Comparison of ENCODE assay signal across 21 mouse cellular contexts in genomic region chr3:96675171-96675570, GRCm38 (mm10). TPM values are rescaled to one million over a fixed set of nuclear protein-coding genes. Genes with fewer than 3 reads are reported as not detected.
DNase-seq lines count a peak whose midpoint lies in the region; ATAC-seq and TF ChIP-seq lines count a peak whose summit lies in the region.
"Had no signal": no experiment of that assay in that cellular context is flagged by ENCODE, and none has a peak within 500 bp of the region (broad histone marks: within the 10 kb centered on the region; RNA-seq: fewer than 3 reads in every experiment).

No protein-coding gene starts in this region.

- peak; percentile 85 for ATAC-seq in inflammation-experienced regulatory T-cells, adult 6 months
- no peak for ATAC-seq in hindbrain, embryonic 14.5 days (ENCODE audit: low FRiP score)
- ATAC-seq in hindbrain, embryonic 13.5 days (ENCODE audit: low FRiP score) = no peak

- TF ChIP-seq POLR2A in MEL (IDR thresholded peaks at IDR 0.05; ENCODE audit: control insufficient read depth in 1 of 2, insufficient read depth in 1 of 2, low read depth in 1 of 2, low read length in 2 of 2, poor library complexity in 1 of 2) = no peak

- H3K9ac ChIP-seq in MEL (ENCODE audit: control insufficient read depth, low read depth, low read length, poor library complexity, severe bottlenecking) = no peak overlapping the region
- H3K9ac ChIP-seq in hindbrain, embryonic 14.5 days = no peak overlapping the region
- no peak overlapping the region for H3K9ac ChIP-seq in hindbrain, embryonic 13.5 days
- H3K9ac ChIP-seq: forebrain, embryonic 12.5 days; hindbrain, embryonic 15.5 days; lung, embryonic 14.5 days had no signal

- H3K27me3 ChIP-seq in MEL (ENCODE audit: control insufficient read depth in 1 of 2, insufficient read depth in 2 of 2, low read length in 2 of 2) = no peaks in the 10 kb centered on the region
- H3K27me3 ChIP-seq in hindbrain, embryonic 14.5 days (ENCODE audit: control insufficient read depth, insufficient read depth, low read length) = peaks cover 9% of the 10 kb centered on the region; the same call in 1 of the 2 replicates
- H3K27me3 ChIP-seq in hindbrain, embryonic 13.5 days = peaks cover 39% of the 10 kb centered on the region
- H3K27me3 ChIP-seq: Patski had no signal

- no peak overlapping the region for H3K4me2 ChIP-seq in hindbrain, embryonic 14.5 days (replicated peaks)
- no peak overlapping the region for H3K4me2 ChIP-seq in hindbrain, embryonic 13.5 days
- H3K4me2 ChIP-seq: forebrain, embryonic 12.5 days; hindbrain, embryonic 15.5 days; liver, embryonic 11.5 days; lung, embryonic 14.5 days had no signal

- WGBS in hindbrain, embryonic 14.5 days = 83% methylated on average over 3 of the region's 3 CpGs
- WGBS in hindbrain, embryonic 13.5 days = 86% methylated on average over 3 of the region's 3 CpGs

- TF ChIP-seq CTCF in MEL (IDR thresholded peaks at IDR 0.05 in 2 of 3, conservative IDR thresholded peaks at IDR 0.05 in 1 of 3; ENCODE audit: control insufficient read depth in 1 of 3, insufficient read depth in 1 of 3, low read depth in 2 of 3, low read length in 3 of 3, poor library complexity in 1 of 3, severe bottlenecking in 1 of 3) = no peak

- TF ChIP-seq EP300 in MEL (IDR thresholded peaks at IDR 0.05; ENCODE audit: low read depth in 1 of 2, low read length in 2 of 2) = peak in 1 of 2 experiments; percentile 69; a peak in 2 of 4 replicates

- no peaks in the 10 kb centered on the region; the same call in 1 of the 2 replicates for H3K79me2 ChIP-seq in MEL (ENCODE audit: control insufficient read depth, insufficient read depth, low read length, poor library complexity)

- H3K4me1 ChIP-seq in MEL (ENCODE audit: control insufficient read depth in 1 of 2, insufficient read depth in 2 of 2, low read length in 2 of 2) = peaks cover 17 to 38% of the 10 kb centered on the region in 2 experiments
- H3K4me1 ChIP-seq in hindbrain, embryonic 14.5 days (replicated peaks; ENCODE audit: control insufficient read depth, insufficient read depth, low read length) = no peaks in the 10 kb centered on the region; the same call in 1 of the 2 replicates
- H3K4me1 ChIP-seq in hindbrain, embryonic 13.5 days (replicated peaks) = peaks cover 4% of the 10 kb centered on the region

- no peak overlapping the region for H3K4me3 ChIP-seq in MEL (ENCODE audit: control insufficient read depth in 1 of 2, insufficient read depth in 1 of 2, low read depth in 2 of 2, low read length in 2 of 2)
- no peak overlapping the region for H3K4me3 ChIP-seq in hindbrain, embryonic 14.5 days (replicated peaks; ENCODE audit: low read length)
- H3K4me3 ChIP-seq in hindbrain, embryonic 13.5 days = no peak overlapping the region
- H3K4me3 ChIP-seq: forebrain, embryonic 12.5 days; hindbrain, embryonic 15.5 days had no signal

- TF ChIP-seq RAD21 in MEL (IDR thresholded peaks at IDR 0.05; ENCODE audit: low read depth, low read length) = no peak

- peaks cover 0 to 36% of the 10 kb centered on the region in 2 experiments; a peak in 2 of 4 replicates for H3K36me3 ChIP-seq in MEL (ENCODE audit: control insufficient read depth in 1 of 2, insufficient read depth in 2 of 2, low read length in 2 of 2)
- H3K36me3 ChIP-seq in hindbrain, embryonic 14.5 days (replicated peaks; ENCODE audit: control insufficient read depth, insufficient read depth) = no peaks in the 10 kb centered on the region
- no peaks in the 10 kb centered on the region for H3K36me3 ChIP-seq in hindbrain, embryonic 13.5 days
- H3K36me3 ChIP-seq: forebrain, embryonic 12.5 days; hindbrain, embryonic 15.5 days had no signal

- peak; percentile 32 for DNase-seq in 416B (ENCODE audit: low read depth)
- DNase-seq in B cell, adult 2 months = peak; percentile 34 to 41
- DNase-seq in MEL (ENCODE audit: low read depth, low spot score) = peak; percentile 94
- DNase-seq in hindbrain, embryonic 14.5 days (ENCODE audit: low spot score) = no peak
- DNase-seq in adrenal gland, postnatal 25 days = no peak
- DNase-seq in cerebellum, adult 9-11 months = no peak
- DNase-seq: cerebellum, adult 11-12 months; gastrocnemius, postnatal 10 days; kidney, adult 9 months; lung, embryonic 14.5 days; midbrain, embryonic 14.5 days; right cerebral cortex, postnatal 14 days; thymus, postnatal 25 days had no signal

- no peaks in the 10 kb centered on the region for H3K9me3 ChIP-seq in MEL (replicated peaks; ENCODE audit: insufficient read depth, low read length)
- H3K9me3 ChIP-seq in hindbrain, embryonic 14.5 days (ENCODE audit: control insufficient read depth, low read length) = no peaks in the 10 kb centered on the region
- H3K9me3 ChIP-seq in hindbrain, embryonic 13.5 days = no peaks in the 10 kb centered on the region
- H3K9me3 ChIP-seq: forebrain, embryonic 12.5 days; hindbrain, embryonic 15.5 days had no signal

- no peak overlapping the region for H3K27ac ChIP-seq in MEL (ENCODE audit: control insufficient read depth, low read depth, low read length)
- no peak overlapping the region for H3K27ac ChIP-seq in hindbrain, embryonic 14.5 days
- no peak overlapping the region for H3K27ac ChIP-seq in hindbrain, embryonic 13.5 days
- H3K27ac ChIP-seq: forebrain, embryonic 12.5 days; hindbrain, embryonic 15.5 days; macrophage had no signal

TF ChIP-seq in MEL, 35 proteins besides CTCF, POLR2A, EP300 and RAD21 (continues in another document):
- no peak for TF ChIP-seq KAT2A (conservative IDR thresholded peaks at IDR 0.05; ENCODE audit: low read depth, low read length)
- TF ChIP-seq ELF1 (IDR thresholded peaks at IDR 0.05; ENCODE audit: low read depth, low read length) = peak; percentile 76
- TF ChIP-seq CHD2 (IDR thresholded peaks at IDR 0.05; ENCODE audit: low read length) = no peak
- TF ChIP-seq MYB (IDR thresholded peaks at IDR 0.05; ENCODE audit: low read depth, low read length) = no peak
- TF ChIP-seq ZC3H11A (IDR thresholded peaks at IDR 0.05; ENCODE audit: low read depth, low read length) = no peak
- no peak for TF ChIP-seq RCOR1 (IDR thresholded peaks at IDR 0.05; ENCODE audit: low read depth, low read length)
- peak; percentile 38; the same call in 1 of the 2 replicates for TF ChIP-seq E2F4 (IDR thresholded peaks at IDR 0.05; ENCODE audit: borderline replicate concordance, low read depth, low read length)
- no peak for TF ChIP-seq CHD1 (IDR thresholded peaks at IDR 0.05; ENCODE audit: low read depth, low read length)
- TF ChIP-seq SIN3A (IDR thresholded peaks at IDR 0.05; ENCODE audit: low read length) = peak; percentile 38; the same call in 1 of the 2 replicates
- TF ChIP-seq GABPA (IDR thresholded peaks at IDR 0.05; ENCODE audit: low read depth, low read length) = no peak
- TF ChIP-seq ZMIZ1 (IDR thresholded peaks at IDR 0.05; ENCODE audit: low read depth, low read length) = no peak

RNA-seq across cellular contexts. Expression of gene Ankrd35, which starts 5.2 kb away (rescaled TPM):
- 0.46 and 0.62 TPM in 2 replicates for total RNA-seq in MEL (2012; rRNA removed)
- polyA plus RNA-seq in MEL (2012; ENCODE audit: insufficient read depth in 1 of 2, insufficient read length in 2 of 2, low read depth in 1 of 2, low replicate concordance in 2 of 2, missing spikeins in 1 of 2) = under 1 TPM in 1 of 2 experiments, not detected in 1; 0.77 TPM
- polyA plus RNA-seq in inflammation-experienced regulatory T-cells, adult 6 months (2017; shearing (Covaris generic)) = under 1 TPM in 2 of 3 experiments, not detected in 1; 0.53 to 0.97 TPM
- polyA plus RNA-seq in hindbrain, embryonic 14.5 days (2014; fragmentation: Nextera tagmentation; extraction: Ambion mirVana) = 1.7 and 1.8 TPM in 2 replicates
- 0.84 and 0.89 TPM in 2 replicates for polyA plus RNA-seq in hindbrain, embryonic 13.5 days (2015; fragmentation: Nextera tagmentation; extraction: Ambion mirVana)
- total RNA-seq in adrenal gland, postnatal 25 days (2021) = 2.3 and 3.2 TPM in 2 replicates

RNA-seq across cellular contexts. Expression of gene Pias3, which starts 21.0 kb away (rescaled TPM):
- total RNA-seq in MEL (2012; rRNA removed) = 5.9 and 6.0 TPM in 2 replicates
- polyA plus RNA-seq in MEL (2012; ENCODE audit: insufficient read depth in 1 of 2, insufficient read length in 2 of 2, low read depth in 1 of 2, low replicate concordance in 2 of 2, missing spikeins in 1 of 2) = 10 to 100 TPM in 1 of 2 experiments, not detected in 1; 26.8 TPM
- polyA plus RNA-seq in inflammation-experienced regulatory T-cells, adult 6 months (2017; shearing (Covaris generic)) = 10 to 100 TPM; 34.3 to 65.5 (median 46.6) TPM
- polyA plus RNA-seq in hindbrain, embryonic 14.5 days (2014; fragmentation: Nextera tagmentation; extraction: Ambion mirVana) = 27.5 and 29.3 TPM in 2 replicates
- polyA plus RNA-seq in hindbrain, embryonic 13.5 days (2015; fragmentation: Nextera tagmentation; extraction: Ambion mirVana) = 33.7 and 33.8 TPM in 2 replicates
- 27.6 and 33.1 TPM in 2 replicates for total RNA-seq in adrenal gland, postnatal 25 days (2021)

RNA-seq across cellular contexts. Expression of gene Itga10, which starts 29.8 kb away (rescaled TPM):
- 0.65 and 1.0 TPM in 2 replicates for total RNA-seq in MEL (2012; rRNA removed)
- 1 to 10 TPM in 1 of 2 experiments, not detected in 1; 2.9 TPM for polyA plus RNA-seq in MEL (2012; ENCODE audit: insufficient read depth in 1 of 2, insufficient read length in 2 of 2, low read depth in 1 of 2, low replicate concordance in 2 of 2, missing spikeins in 1 of 2)
- polyA plus RNA-seq in inflammation-experienced regulatory T-cells, adult 6 months (2017; shearing (Covaris generic)) = not detected
- polyA plus RNA-seq in hindbrain, embryonic 14.5 days (2014; fragmentation: Nextera tagmentation; extraction: Ambion mirVana) = 0.86 and 0.99 TPM in 2 replicates
- polyA plus RNA-seq in hindbrain, embryonic 13.5 days (2015; fragmentation: Nextera tagmentation; extraction: Ambion mirVana) = 0.82 and 0.91 TPM in 2 replicates
- 1.9 and 2.0 TPM in 2 replicates for total RNA-seq in adrenal gland, postnatal 25 days (2021)

RNA-seq across cellular contexts. Expression of gene Nudt17, which starts 33.2 kb away (rescaled TPM):
- total RNA-seq in MEL (2012; rRNA removed) = 2.4 and 2.7 TPM in 2 replicates
- 1 to 10 TPM in 1 of 2 experiments, not detected in 1; 6.5 TPM for polyA plus RNA-seq in MEL (2012; ENCODE audit: insufficient read depth in 1 of 2, insufficient read length in 2 of 2, low read depth in 1 of 2, low replicate concordance in 2 of 2, missing spikeins in 1 of 2)
- polyA plus RNA-seq in inflammation-experienced regulatory T-cells, adult 6 months (2017; shearing (Covaris generic)) = 1 to 10 TPM in 2 of 3 experiments, under 1 TPM in 1; 0.86 to 2.5 (median 1.3) TPM
- polyA plus RNA-seq in hindbrain, embryonic 14.5 days (2014; fragmentation: Nextera tagmentation; extraction: Ambion mirVana) = 16.5 and 17.3 TPM in 2 replicates
- 14.0 and 19.2 TPM in 2 replicates for polyA plus RNA-seq in hindbrain, embryonic 13.5 days (2015; fragmentation: Nextera tagmentation; extraction: Ambion mirVana)
- 0.67 TPM in 1 of 2 replicates, not detected in the other for total RNA-seq in adrenal gland, postnatal 25 days (2021)

RNA-seq across cellular contexts. Expression of gene Gm42957, which starts 39.9 kb away (rescaled TPM):
- total RNA-seq in MEL (2012; rRNA removed) = 0.16 and 0.19 TPM in 2 replicates
- polyA plus RNA-seq in MEL (2012; ENCODE audit: insufficient read depth in 1 of 2, insufficient read length in 2 of 2, low read depth in 1 of 2, low replicate concordance in 2 of 2, missing spikeins in 1 of 2) = under 1 TPM in 1 of 2 experiments, not detected in 1; 0.06 TPM
- polyA plus RNA-seq in inflammation-experienced regulatory T-cells, adult 6 months (2017; shearing (Covaris generic)) = under 1 TPM in 1 of 3 experiments, not detected in 2; 0.10 TPM
- polyA plus RNA-seq in hindbrain, embryonic 14.5 days (2014; fragmentation: Nextera tagmentation; extraction: Ambion mirVana) = 0.07 TPM in 1 of 2 replicates, not detected in the other
- polyA plus RNA-seq in hindbrain, embryonic 13.5 days (2015; fragmentation: Nextera tagmentation; extraction: Ambion mirVana) = 0.05 and 0.12 TPM in 2 replicates
- total RNA-seq in adrenal gland, postnatal 25 days (2021) = 0.55 and 0.71 TPM in 2 replicates
- polyA plus RNA-seq: forebrain, embryonic 12.5 days; heart, postnatal 0 days; macrophage; midbrain, embryonic 14.5 days had no signal

Comparison
In these comparisons a context has a peak if more than half of its experiments do, and no peak if none do; other contexts are left out.
1. DNase-seq: peak in 416B (single experiment), B cell, adult 2 months (2 of 2) and MEL (single experiment); none in hindbrain, embryonic 14.5 days (single experiment), adrenal gland, postnatal 25 days (single experiment) and cerebellum, adult 9-11 months (single experiment).